Mouse (Mus musculus): ENCODE measurements around the gene Gzmg. TPM values are rescaled to one million over a fixed set of nuclear protein-coding genes. Genes with fewer than 3 reads are reported as not detected.

Gzmg gene
- polyA plus RNA-seq, 1 experiment from 2014 or later = not detected

Other genes with a start within 250 kb of the Gzmg start
- 4.1 and 5.7 TPM in 2 replicates for gene Cma1, start 214.9 kb downstream of the Gzmg start, polyA plus RNA-seq (2015; fragmentation: Nextera tagmentation; extraction: Ambion mirVana)
- not detected in 2 replicates for gene Cma2, start 208.6 kb downstream of the Gzmg start, polyA plus RNA-seq (2015; fragmentation: Nextera tagmentation; extraction: Ambion mirVana)
- gene Mcpt1, start 141.6 kb downstream of the Gzmg start, polyA plus RNA-seq (2015; fragmentation: Nextera tagmentation; extraction: Ambion mirVana) = 0.27 and 0.48 TPM in 2 replicates
- gene Mcpt9, start 129.1 kb downstream of the Gzmg start, polyA plus RNA-seq (2015; fragmentation: Nextera tagmentation; extraction: Ambion mirVana) = not detected in 2 replicates
- 0.37 and 0.55 TPM in 2 replicates for gene Mcpt2, start 117.5 kb downstream of the Gzmg start, polyA plus RNA-seq (2015; fragmentation: Nextera tagmentation; extraction: Ambion mirVana)
- gene Mcpt4, start 97.3 kb downstream of the Gzmg start, polyA plus RNA-seq (2015; fragmentation: Nextera tagmentation; extraction: Ambion mirVana) = 0.55 and 0.69 TPM in 2 replicates
- 0.65 and 0.83 TPM in 2 replicates for gene Mcpt8, start 74.3 kb downstream of the Gzmg start, polyA plus RNA-seq (2015; fragmentation: Nextera tagmentation; extraction: Ambion mirVana)
- gene Ctsg, start 57.0 kb downstream of the Gzmg start, polyA plus RNA-seq (2015; fragmentation: Nextera tagmentation; extraction: Ambion mirVana) = 0.20 and 0.76 TPM in 2 replicates
- gene Gzme, start 39.0 kb downstream of the Gzmg start, polyA plus RNA-seq (2015; fragmentation: Nextera tagmentation; extraction: Ambion mirVana) = not detected in 2 replicates
- gene Gzmd, start 27.0 kb downstream of the Gzmg start, polyA plus RNA-seq (2015; fragmentation: Nextera tagmentation; extraction: Ambion mirVana) = not detected in 2 replicates
- gene Gzmn, start 15.0 kb upstream of the Gzmg start, polyA plus RNA-seq (2015; fragmentation: Nextera tagmentation; extraction: Ambion mirVana) = not detected in 2 replicates
- not detected in 2 replicates for gene Gzmf, start 51.8 kb upstream of the Gzmg start, polyA plus RNA-seq (2015; fragmentation: Nextera tagmentation; extraction: Ambion mirVana)
- not detected in 2 replicates for gene Gzmc, start 75.1 kb upstream of the Gzmg start, polyA plus RNA-seq (2015; fragmentation: Nextera tagmentation; extraction: Ambion mirVana)
- gene Gzmb, start 102.7 kb upstream of the Gzmg start, polyA plus RNA-seq (2015; fragmentation: Nextera tagmentation; extraction: Ambion mirVana) = 0.86 and 1.3 TPM in 2 replicates
- gene Atp12a, start 205.5 kb upstream of the Gzmg start, polyA plus RNA-seq (2015; fragmentation: Nextera tagmentation; extraction: Ambion mirVana) = 0.44 and 1.5 TPM in 2 replicates
- 0.79 and 0.98 TPM in 2 replicates for gene Rnf17, start 243.0 kb upstream of the Gzmg start, polyA plus RNA-seq (2015; fragmentation: Nextera tagmentation; extraction: Ambion mirVana)

All from intestine, embryonic 16.5 days (tissue).